Mouse (Mus musculus) brain, embryonic 14.5 days (tissue): ENCODE results near the gene Hs3st3b1.

Experiments
- CTCF ChIP-seq: fragments of 200-500 bp; IDR thresholded peaks from 2 replicates; pipeline ENCODE4 v1.5.1; 2012; ENCODE audit warnings: inconsistent platforms, mild to moderate bottlenecking, moderate library complexity, borderline replicate concordance; ENCODE audit not compliant: insufficient read depth, insufficient read length; ENCODE audit errors: extremely low read depth
- POLR2A ChIP-seq: fragments of 200-500 bp; IDR thresholded peaks from 2 replicates; pipeline ENCODE4 v1.6.1; 2012; ENCODE audit warnings: mild to moderate bottlenecking, inconsistent platforms, borderline replicate concordance; ENCODE audit not compliant: poor library complexity, insufficient read depth, insufficient read length, severe bottlenecking; ENCODE audit errors: extremely low read depth

- TF ChIP-seq POLR2A (no peak), CTCF (no peak)
Measured at GRCm38 (mm10) chr11:63942177-63942576, 20.1 kb upstream of the Hs3st3b1 start.
